Mouse (Mus musculus): ENCODE results near the gene Tdp2. TPM values are rescaled to one million over a fixed set of nuclear protein-coding genes. Genes with fewer than 3 reads are reported as not detected.
"Not testable (repeated sequence)": the region's sequence is repeated elsewhere in the genome, so short reads cannot be mapped to it uniquely, and the experiment has no call there.

Tdp2 gene
- polyA plus RNA-seq, 1 experiment from 2014 or later = 74.4 TPM

DNA sequence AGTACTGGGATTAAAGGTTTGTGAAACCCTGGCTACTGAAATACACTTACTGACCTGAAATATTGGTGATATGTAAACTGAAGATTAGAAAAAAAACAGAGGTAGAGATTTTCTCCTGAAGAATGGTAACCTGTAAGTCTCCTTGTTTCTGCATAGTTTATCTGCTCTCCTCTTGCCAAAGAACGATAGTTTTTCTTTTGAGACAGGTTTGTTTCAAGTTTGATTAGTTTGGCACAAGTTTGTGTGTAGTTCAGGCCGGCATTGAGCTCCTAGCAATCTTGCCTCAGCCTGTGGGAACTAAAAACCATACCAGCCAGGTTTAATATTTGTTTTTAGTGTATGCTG, 1.3 kb downstream of the Tdp2 start:
- peak overlapping the region; percentile 97 for H3K4me3 ChIP-seq
- WGBS = 77% methylated on average over 2 of the region's 2 CpGs
- H3K4me1 ChIP-seq = peaks cover 20% of the 10 kb centered on the region
- no peaks in the 10 kb centered on the region for H3K9me3 ChIP-seq (replicated peaks)
- peak overlapping the region; percentile 95 for H3K27ac ChIP-seq
- DNase-seq (ENCODE audit: low spot score) = no peak
- peaks cover 40% of the 10 kb centered on the region for H3K36me3 ChIP-seq
- no peaks in the 10 kb centered on the region for H3K27me3 ChIP-seq (ENCODE audit: low read depth, poor library complexity, severe bottlenecking)

- not testable (repeated sequence) for H3K9me3 ChIP-seq (replicated peaks); H3K4me3 ChIP-seq; H3K27me3 ChIP-seq (ENCODE audit: low read depth, poor library complexity, severe bottlenecking); DNase-seq (ENCODE audit: low spot score); H3K27ac ChIP-seq
- 95% methylated on average over 8 of the region's 8 CpGs for WGBS
- peaks cover 86% of the 10 kb centered on the region for H3K36me3 ChIP-seq
- H3K4me1 ChIP-seq = peaks cover 13% of the 10 kb centered on the region
Measured at GRCm38 (mm10) chr13:24837765-24838164, 6.3 kb downstream of the Tdp2 start.

GRCm38 (mm10) chr13:24839831-24840230, 8.4 kb downstream of the Tdp2 start:
- peaks cover 9% of the 10 kb centered on the region for H3K4me1 ChIP-seq
- WGBS = 84% methylated on average over 3 of the region's 3 CpGs
- no peaks in the 10 kb centered on the region for H3K27me3 ChIP-seq (ENCODE audit: low read depth, poor library complexity, severe bottlenecking)
- no peak overlapping the region for H3K4me3 ChIP-seq
- no peaks in the 10 kb centered on the region for H3K9me3 ChIP-seq (replicated peaks)
- H3K36me3 ChIP-seq = peaks cover 79% of the 10 kb centered on the region
- no peak overlapping the region for H3K27ac ChIP-seq
- no peak for DNase-seq (ENCODE audit: low spot score)

- H3K36me3 ChIP-seq = peaks cover 62% of the 10 kb centered on the region
- whole genome bisulfite sequencing = 88% methylated on average over 3 of the region's 3 CpGs
Measured at GRCm38 (mm10) chr13:24841702-24842101, 10.2 kb downstream of the Tdp2 start.

GRCm38 (mm10) chr13:24844983-24845955, 13.8 kb downstream of the Tdp2 start, which contains the start of gene D130043K22Rik:
Gene D130043K22Rik (plus strand): TSS chr13:24845135.
- DNase-seq (ENCODE audit: low spot score) = peak; percentile 72
- Histone ChIP-seq H3K4me3 (peak within 1 kb of the TSS; percentile 57), H3K36me3 (peaks cover 31% of the 10 kb centered on the region), H3K9me3 (replicated peaks) (no peaks in the 10 kb centered on the region), H3K27me3 (ENCODE audit: low read depth, poor library complexity, severe bottlenecking) (no peaks in the 10 kb centered on the region), H3K27ac (peak within 1 kb of the TSS; percentile 26; the same call in 1 of the 2 replicates), H3K4me1 (peaks cover 15% of the 10 kb centered on the region)
- WGBS = 12% methylated on average over 40 of the region's 40 CpGs

More at GRCm38 (mm10) chr13:24841702-24842101, 10.2 kb downstream of the Tdp2 start:
- no peak overlapping the region for H3K27ac ChIP-seq
- peaks cover 15% of the 10 kb centered on the region for H3K4me1 ChIP-seq
- DNase-seq (ENCODE audit: low spot score) = no peak
- no peak overlapping the region for H3K4me3 ChIP-seq
- no peaks in the 10 kb centered on the region for H3K27me3 ChIP-seq (ENCODE audit: low read depth, poor library complexity, severe bottlenecking)
- no peaks in the 10 kb centered on the region for H3K9me3 ChIP-seq (replicated peaks)

DNA sequence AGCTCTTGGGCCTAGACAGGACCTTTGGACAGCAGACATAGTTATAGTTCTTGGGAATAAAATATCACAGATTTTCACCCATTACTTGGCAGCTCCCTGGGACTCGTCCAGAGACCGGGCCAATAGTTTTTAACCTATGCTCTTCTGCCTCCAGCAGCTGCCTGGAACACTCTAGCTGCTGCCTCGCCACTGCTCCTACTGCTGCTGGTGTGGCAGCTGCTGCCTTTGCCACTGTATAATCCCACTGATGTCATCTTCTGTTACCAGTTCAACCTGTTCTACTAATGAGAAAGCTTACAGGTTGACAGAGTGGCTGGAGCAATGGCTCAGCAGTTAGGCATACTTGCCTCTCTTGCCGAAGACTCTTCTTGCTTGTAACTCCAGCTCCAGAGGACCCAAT, 17.8 kb downstream of the Tdp2 start:
- 86% methylated on average over 4 of the region's 4 CpGs for WGBS
- DNase-seq (ENCODE audit: low spot score) = no peak

GRCm38 (mm10) chr13:24851989-24852388, 20.5 kb downstream of the Tdp2 start:
- H3K9me3 ChIP-seq (replicated peaks) = no peaks in the 10 kb centered on the region
- H3K27ac ChIP-seq = no peak overlapping the region
- no peaks in the 10 kb centered on the region for H3K4me1 ChIP-seq
- H3K27me3 ChIP-seq (ENCODE audit: low read depth, poor library complexity, severe bottlenecking) = no peaks in the 10 kb centered on the region
- WGBS = 86% methylated on average over 2 of the region's 2 CpGs
- DNase-seq (ENCODE audit: low spot score) = no peak
- no peak overlapping the region for H3K4me3 ChIP-seq
- H3K36me3 ChIP-seq = no peaks in the 10 kb centered on the region

More for the DNA sequence above, 17.8 kb downstream of the Tdp2 start:
- H3K9me3 ChIP-seq (replicated peaks) = no peaks in the 10 kb centered on the region
- no peaks in the 10 kb centered on the region for H3K27me3 ChIP-seq (ENCODE audit: low read depth, poor library complexity, severe bottlenecking)
- no peaks in the 10 kb centered on the region for H3K36me3 ChIP-seq
- H3K27ac ChIP-seq = no peak overlapping the region
- peaks cover 10% of the 10 kb centered on the region for H3K4me1 ChIP-seq
- no peak overlapping the region for H3K4me3 ChIP-seq

DNA sequence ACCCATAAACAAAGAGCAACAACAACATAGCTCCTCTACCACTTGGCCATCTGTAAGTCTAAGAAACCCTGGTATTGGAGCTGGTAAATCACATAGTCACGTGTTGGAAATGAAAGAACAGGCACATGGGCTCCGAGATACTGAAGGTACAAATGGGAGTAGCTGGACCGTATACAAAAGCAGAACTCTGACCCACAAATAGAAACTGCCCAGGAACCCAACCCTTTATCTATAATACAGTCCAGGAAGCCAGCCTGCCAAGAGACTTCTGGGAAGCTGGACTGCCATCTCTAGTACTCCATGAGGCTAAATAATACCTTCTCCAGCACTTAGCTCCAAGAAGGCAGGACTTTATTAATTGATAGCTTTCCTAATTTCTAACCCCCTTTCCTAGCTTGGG, 21.1 kb downstream of the Tdp2 start:
- DNase-seq (ENCODE audit: low spot score) = no peak
- Histone ChIP-seq H3K9me3 (replicated peaks) (no peaks in the 10 kb centered on the region), H3K27ac (no peak overlapping the region), H3K36me3 (no peaks in the 10 kb centered on the region), H3K4me1 (no peaks in the 10 kb centered on the region), H3K27me3 (ENCODE audit: low read depth, poor library complexity, severe bottlenecking) (no peaks in the 10 kb centered on the region), H3K4me3 (no peak overlapping the region)
- 86% methylated on average over 3 of the region's 3 CpGs for WGBS

DNA sequence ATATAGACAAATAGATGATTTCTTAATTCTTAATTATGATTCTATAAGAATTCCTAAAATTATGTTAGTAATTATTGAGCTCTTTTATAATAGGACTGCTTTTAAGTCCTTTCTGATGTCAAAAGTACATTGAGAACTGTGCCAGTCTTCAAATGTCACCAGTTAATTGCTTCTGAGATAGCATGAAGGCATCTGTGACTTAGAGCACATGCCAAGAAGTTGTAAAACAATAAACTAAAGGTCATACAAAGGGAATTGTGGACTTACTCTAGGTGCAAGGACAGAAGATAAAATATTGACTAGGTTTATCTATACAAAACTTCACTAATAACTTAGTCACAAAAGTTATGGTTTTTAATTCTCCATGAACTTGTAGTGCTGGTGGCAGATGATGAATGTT, 27.6 kb downstream of the Tdp2 start:
- peaks cover 8% of the 10 kb centered on the region for H3K4me1 ChIP-seq
- no peak for DNase-seq (ENCODE audit: low spot score)
- no peaks in the 10 kb centered on the region for H3K36me3 ChIP-seq
- H3K27ac ChIP-seq = no peak overlapping the region
- H3K27me3 ChIP-seq (ENCODE audit: low read depth, poor library complexity, severe bottlenecking) = no peaks in the 10 kb centered on the region
- H3K4me3 ChIP-seq = no peak overlapping the region
- no peaks in the 10 kb centered on the region for H3K9me3 ChIP-seq (replicated peaks)

DNA sequence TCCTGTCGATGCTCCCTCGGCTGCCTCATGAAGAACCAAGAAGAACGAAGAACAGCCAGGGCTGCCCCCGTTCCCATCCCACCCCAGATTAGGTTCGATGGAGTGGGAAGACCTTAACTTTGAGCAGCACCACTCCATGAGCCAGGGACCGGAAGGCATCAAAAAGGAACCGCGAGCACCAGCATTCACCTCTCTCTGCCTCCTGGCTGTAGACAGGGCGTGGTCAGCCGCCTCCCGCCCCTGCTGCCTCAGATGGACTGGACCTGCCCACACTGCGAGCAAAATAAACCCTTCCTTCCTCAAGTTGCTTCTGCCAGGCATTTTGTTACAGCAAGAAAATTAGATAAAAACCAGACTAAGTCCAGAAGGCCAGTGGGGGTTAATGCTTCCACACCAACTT, 29.6 kb downstream of the Tdp2 start:
- no peaks in the 10 kb centered on the region for H3K27me3 ChIP-seq (ENCODE audit: low read depth, poor library complexity, severe bottlenecking)
- H3K4me3 ChIP-seq = no peak overlapping the region
- no peak for DNase-seq (ENCODE audit: low spot score)
- 67% methylated on average over 12 of the region's 12 CpGs for WGBS
- no peaks in the 10 kb centered on the region for H3K9me3 ChIP-seq (replicated peaks)
- peak overlapping the region; percentile 26; the same call in 1 of the 2 replicates for H3K27ac ChIP-seq
- no peaks in the 10 kb centered on the region for H3K36me3 ChIP-seq
- H3K4me1 ChIP-seq = peaks cover 8% of the 10 kb centered on the region

- Histone ChIP-seq H3K36me3 (no peaks in the 10 kb centered on the region), H3K4me1 (peaks cover 8% of the 10 kb centered on the region), H3K27ac (no peak overlapping the region), H3K27me3 (ENCODE audit: low read depth, poor library complexity, severe bottlenecking) (no peaks in the 10 kb centered on the region), H3K4me3 (no peak overlapping the region), H3K9me3 (replicated peaks) (no peaks in the 10 kb centered on the region)
- 84% methylated on average over 7 of the region's 7 CpGs for whole genome bisulfite sequencing
- no peak for DNase-seq (ENCODE audit: low spot score)
Measured at GRCm38 (mm10) chr13:24862021-24862420, 30.5 kb downstream of the Tdp2 start.

GRCm38 (mm10) chr13:24862520-24862919, 31.0 kb downstream of the Tdp2 start:
- Histone ChIP-seq H3K4me1 (peaks cover 8% of the 10 kb centered on the region), H3K36me3 (no peaks in the 10 kb centered on the region), H3K27me3 (ENCODE audit: low read depth, poor library complexity, severe bottlenecking) (no peaks in the 10 kb centered on the region), H3K9me3 (replicated peaks) (no peaks in the 10 kb centered on the region), H3K4me3 (no peak overlapping the region), H3K27ac (no peak overlapping the region)
- peak; percentile 40 for DNase-seq (ENCODE audit: low spot score)
- 63% methylated on average over 7 of the region's 7 CpGs for WGBS
